Mouse (Mus musculus) olfactory bulb, adult 2 months (tissue): ENCODE results near the gene L3mbtl4. TPM values are rescaled to one million over a fixed set of nuclear protein-coding genes. Genes with fewer than 3 reads are reported as not detected.
"Not testable (repeated sequence)": the region's sequence is repeated elsewhere in the genome, so short reads cannot be mapped to it uniquely, and the experiment has no call there.

Experiments used
- H3K27ac ChIP-seq: fragments of 200-500 bp; 2 replicates; pipeline ENCODE4 v1.5.1; 2012; ENCODE audit warnings: low read depth, low read length; ENCODE audit not compliant: insufficient read depth
- H3K4me1 ChIP-seq: fragments of 200-500 bp; 2 replicates; pipeline ENCODE4 v1.6.1; 2012; ENCODE audit warnings: low read length; ENCODE audit not compliant: control insufficient read depth, insufficient read depth
- H3K4me3 ChIP-seq: fragments of 200-500 bp; 2 replicates; pipeline ENCODE4 v1.5.1; 2012; ENCODE audit warnings: mild to moderate bottlenecking, low read depth, low read length, moderate library complexity; ENCODE audit not compliant: insufficient read depth
- CTCF ChIP-seq: fragments of 200-500 bp; IDR thresholded peaks from 2 replicates; pipeline ENCODE4 v1.5.1; 2012; ENCODE audit warnings: low read depth, mild to moderate bottlenecking, low read length, moderate library complexity; ENCODE audit not compliant: insufficient read depth
- POLR2A ChIP-seq: fragments of 200-500 bp; IDR thresholded peaks from 2 replicates; pipeline ENCODE4 v1.6.1; 2012; ENCODE audit warnings: mild to moderate bottlenecking, low read depth, low read length, moderate library complexity; ENCODE audit not compliant: insufficient read depth
- WGBS: fragments of 180-500 bp; shearing (Covaris S2); methylation state at CpG from one replicate; pipeline ENCODE4 v1.1.7; 2018; 5-methylcytosine and 5-hydroxymethylcytosine counted together
- polyA plus RNA-seq: library from polyadenylated mRNA; stranded (reverse); fragments of >200 nt; gene quantifications from 2 replicates; pipeline ENCODE4 v1.2.4, GENCODE M21; 2012; ENCODE audit warnings: low replicate concordance; ENCODE audit not compliant: missing spikeins, insufficient read depth, insufficient read length

The L3mbtl4 gene
- polyA plus RNA-seq, 1 experiment = not detected

GRCm38 (mm10) chr17:68333382-68333781, 59.8 kb downstream of the L3mbtl4 start:
- 72% methylated on average over 3 of the region's 3 CpGs for WGBS

GRCm38 (mm10) chr17:68338917-68339553, 65.4 kb downstream of the L3mbtl4 start:
- H3K4me3 ChIP-seq = no peak overlapping the region
- no peak overlapping the region for H3K27ac ChIP-seq
- WGBS = 85% methylated on average over 3 of the region's 3 CpGs
- no peak for TF ChIP-seq POLR2A
- no peak for TF ChIP-seq CTCF
- no peaks in the 10 kb centered on the region for H3K4me1 ChIP-seq

More at GRCm38 (mm10) chr17:68333382-68333781, 59.8 kb downstream of the L3mbtl4 start:
- H3K4me3 ChIP-seq = no peak overlapping the region
- no peaks in the 10 kb centered on the region for H3K4me1 ChIP-seq
- TF ChIP-seq POLR2A = no peak
- no peak overlapping the region for H3K27ac ChIP-seq

- 58% methylated on average over 1 of the region's 1 CpGs for WGBS
Measured at GRCm38 (mm10) chr17:68357687-68358086, 84.1 kb downstream of the L3mbtl4 start.

GRCm38 (mm10) chr17:68371101-68371500, 97.5 kb downstream of the L3mbtl4 start:
- TF ChIP-seq POLR2A (no peak), CTCF (no peak)
- Histone ChIP-seq H3K27ac (no peak overlapping the region), H3K4me3 (no peak overlapping the region), H3K4me1 (no peaks in the 10 kb centered on the region)
- WGBS = 62% methylated on average over 1 of the region's 1 CpGs

More at GRCm38 (mm10) chr17:68357687-68358086, 84.1 kb downstream of the L3mbtl4 start:
- Histone ChIP-seq H3K4me1 (no peaks in the 10 kb centered on the region), H3K4me3 (no peak overlapping the region), H3K27ac (no peak overlapping the region)
- no peak for TF ChIP-seq CTCF

GRCm38 (mm10) chr17:68388481-68388880, 114.9 kb downstream of the L3mbtl4 start:
- 52% methylated on average over 5 of the region's 5 CpGs for WGBS
- Histone ChIP-seq H3K4me3 (no peak overlapping the region), H3K27ac (no peak overlapping the region), H3K4me1 (no peaks in the 10 kb centered on the region)
- TF ChIP-seq POLR2A (no peak), CTCF (no peak)

- WGBS = 50% methylated on average over 1 of the region's 1 CpGs
- Histone ChIP-seq H3K4me3 (no peak overlapping the region), H3K27ac (no peak overlapping the region), H3K4me1 (no peaks in the 10 kb centered on the region)
- TF ChIP-seq POLR2A = no peak
- TF ChIP-seq CTCF = no peak
Measured at GRCm38 (mm10) chr17:68405993-68406392, 132.4 kb downstream of the L3mbtl4 start.

GRCm38 (mm10) chr17:68407121-68407520, 133.5 kb downstream of the L3mbtl4 start:
- H3K4me1 ChIP-seq, H3K4me3 ChIP-seq, H3K27ac ChIP-seq: not testable (repeated sequence)
- 73% methylated on average over 1 of the region's 1 CpGs for WGBS

- Histone ChIP-seq H3K27ac (no peak overlapping the region), H3K4me3 (no peak overlapping the region), H3K4me1 (no peaks in the 10 kb centered on the region)
- 58% methylated on average over 12 of the region's 12 CpGs for WGBS
- TF ChIP-seq CTCF (no peak), POLR2A (no peak)
Measured at GRCm38 (mm10) chr17:68422663-68423498, 149.3 kb downstream of the L3mbtl4 start.

DNA sequence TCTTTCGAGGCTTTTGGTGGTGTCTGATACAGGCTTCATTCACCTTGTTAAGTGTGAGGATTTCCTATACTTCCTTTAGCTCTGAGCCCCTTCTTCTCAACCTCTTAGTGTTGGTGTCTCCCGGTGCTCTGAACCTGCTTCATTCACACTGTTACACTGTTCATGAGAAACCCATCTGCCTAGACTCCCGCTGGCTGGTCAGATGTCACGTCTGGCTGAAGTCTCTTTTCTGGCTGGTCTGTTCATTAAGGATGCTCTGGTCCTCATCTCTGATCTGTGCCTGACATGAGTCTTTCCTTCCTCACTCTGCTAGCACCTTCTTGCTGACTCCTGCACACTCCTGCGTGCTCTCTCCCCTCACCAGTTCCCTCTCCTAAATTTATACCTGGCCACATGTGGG, 160.0 kb downstream of the L3mbtl4 start:
- H3K27ac ChIP-seq = no peak overlapping the region
- H3K4me3 ChIP-seq = no peak overlapping the region
- 83% methylated on average over 5 of the region's 5 CpGs for WGBS
- no peaks in the 10 kb centered on the region for H3K4me1 ChIP-seq
- TF ChIP-seq POLR2A (no peak), CTCF (no peak)
